Mouse (Mus musculus) erythroid progenitor cell, adult 5-6 weeks (primary cell): Measurements from ENCODE around the gene Mfsd10. TPM values are rescaled to one million over a fixed set of nuclear protein-coding genes. Genes with fewer than 3 reads are reported as not detected.
"Not testable (repeated sequence)": the region's sequence is repeated elsewhere in the genome, so short reads cannot be mapped to it uniquely, and the experiment has no call there.

Experiments used
- ATAC-seq: replicated peaks from 2 replicates; pipeline ENCODE4 v1.8.0; 2016; ENCODE audit warnings: moderate number of reproducible peaks, mild to moderate bottlenecking, moderate TSS enrichment, inconsistent platforms; ENCODE audit not compliant: poor library complexity, low FRiP score, severe bottlenecking
- total RNA-seq, 2 experiments: library from RNA; stranded (forward) in 1 of 2; stranded (reverse) in 1 of 2; fragments of 150-400 nt in 1 of 2; fragments of 186-747, 209-891 nt in 1 of 2; gene quantifications; 2 replicates each; pipeline versions ENCODE4 v1.2.3 to v1.2.4; 2015 to 2017; ENCODE audit warnings: low replicate concordance in 2 of 2

Mfsd10 gene
- total RNA-seq, 2 experiments from 2014 or later, result 11.7 to 32.7 TPM

DNA sequence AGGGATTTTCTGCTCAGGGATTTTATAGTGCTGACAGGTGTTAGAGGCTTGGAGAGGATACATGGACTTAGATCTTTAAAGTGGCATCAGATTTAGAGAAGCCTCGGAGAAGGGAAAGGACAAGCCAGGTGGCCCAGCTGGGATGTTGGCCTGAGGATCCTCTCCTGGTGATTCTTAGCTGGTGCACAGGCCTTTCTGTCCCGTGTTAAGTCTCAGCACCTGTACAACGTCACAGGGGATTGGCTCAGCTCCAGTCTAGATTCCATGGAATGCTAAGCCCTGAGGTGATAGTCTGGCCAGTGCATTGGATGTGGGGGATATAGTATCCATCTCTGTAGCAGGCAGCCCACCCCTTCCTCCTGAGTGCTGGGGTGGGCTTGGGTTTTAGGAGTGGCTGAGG, 28.8 kb downstream of the Mfsd10 start:
- ATAC-seq, result no peak

DNA sequence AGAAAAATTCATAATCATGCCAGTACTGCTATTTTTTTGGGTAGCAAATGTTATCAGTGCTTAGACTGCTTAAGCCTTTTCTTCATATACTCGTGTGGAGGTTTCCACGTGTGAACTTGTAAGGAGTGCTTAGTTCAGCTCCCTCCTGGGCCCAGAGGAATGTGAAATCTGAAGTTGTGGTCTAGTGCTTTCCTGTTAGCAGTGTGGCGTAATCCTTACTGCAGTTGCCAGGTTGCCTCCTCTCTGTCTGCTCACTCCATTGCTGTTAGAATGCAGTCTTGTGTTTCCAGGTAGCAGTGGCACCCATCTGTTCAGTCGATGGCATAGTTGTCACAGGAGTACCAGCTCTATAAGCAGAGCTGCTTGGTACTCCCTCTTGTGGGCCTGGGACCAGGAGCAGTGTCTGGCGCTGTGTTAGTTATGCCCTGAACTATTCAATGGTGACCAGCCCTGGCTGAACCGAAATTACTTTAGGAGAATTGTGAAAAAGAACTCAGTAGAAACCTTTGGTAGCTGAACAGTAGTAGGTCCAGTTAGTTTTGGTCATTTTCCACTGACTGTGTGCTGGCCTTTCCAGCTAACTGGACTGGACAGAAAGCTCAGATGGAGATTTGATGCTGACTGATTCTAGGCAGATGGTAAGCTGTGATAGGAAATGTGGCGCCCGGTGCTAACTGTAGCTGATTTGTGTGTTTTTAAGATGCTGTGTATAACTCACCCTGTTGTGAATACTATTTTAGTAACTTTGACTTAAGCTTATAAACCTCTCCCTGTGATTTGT, 29.7 kb downstream of the Mfsd10 start:
- ATAC-seq, result no peak

GRCm38 (mm10) chr5:34604576-34604975, 32.4 kb downstream of the Mfsd10 start:
- ATAC-seq, result no peak

GRCm38 (mm10) chr5:34593202-34593727, 43.7 kb downstream of the Mfsd10 start:
- no peak for ATAC-seq

GRCm38 (mm10) chr5:34592666-34593065, 44.3 kb downstream of the Mfsd10 start:
- ATAC-seq, result no peak

- not testable (repeated sequence) for ATAC-seq
These were observed 44.8 kb downstream of the Mfsd10 start for GRCm38 (mm10) chr5:34592224-34592623.

DNA sequence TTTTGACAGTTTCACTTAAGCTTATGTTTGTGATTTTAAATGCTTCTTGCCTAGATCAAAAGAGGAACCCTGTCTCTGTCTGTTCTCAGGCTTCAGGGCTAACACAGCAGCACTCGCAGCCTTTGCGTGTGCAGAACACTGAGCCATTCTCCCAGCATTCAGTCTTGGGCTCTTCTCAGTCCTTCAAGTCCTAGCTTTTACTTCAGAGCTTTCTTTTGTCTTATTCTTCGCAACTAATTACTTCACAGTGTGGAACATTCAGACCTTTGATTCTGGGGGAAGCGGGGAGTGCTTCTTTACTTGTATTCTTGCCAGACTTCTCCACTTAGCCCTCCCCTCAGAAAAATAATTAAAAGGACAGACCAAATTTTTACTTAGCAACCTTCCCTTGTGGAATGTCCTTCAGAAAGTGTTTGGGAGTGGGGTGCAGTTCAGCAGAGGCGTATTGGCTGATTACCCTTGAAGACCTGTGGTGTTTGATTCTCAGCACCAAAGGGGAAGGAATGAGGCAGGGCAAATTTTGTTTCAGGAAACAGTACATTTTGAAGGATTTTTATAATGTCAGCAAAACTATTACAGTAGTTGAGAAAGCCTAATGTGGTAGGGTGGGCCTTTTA, 45.5 kb downstream of the Mfsd10 start:
- ATAC-seq, result no peak

GRCm38 (mm10) chr5:34590702-34591101, 46.3 kb downstream of the Mfsd10 start:
- ATAC-seq, result no peak

GRCm38 (mm10) chr5:34590059-34590458, 47.0 kb downstream of the Mfsd10 start:
- no peak for ATAC-seq

DNA sequence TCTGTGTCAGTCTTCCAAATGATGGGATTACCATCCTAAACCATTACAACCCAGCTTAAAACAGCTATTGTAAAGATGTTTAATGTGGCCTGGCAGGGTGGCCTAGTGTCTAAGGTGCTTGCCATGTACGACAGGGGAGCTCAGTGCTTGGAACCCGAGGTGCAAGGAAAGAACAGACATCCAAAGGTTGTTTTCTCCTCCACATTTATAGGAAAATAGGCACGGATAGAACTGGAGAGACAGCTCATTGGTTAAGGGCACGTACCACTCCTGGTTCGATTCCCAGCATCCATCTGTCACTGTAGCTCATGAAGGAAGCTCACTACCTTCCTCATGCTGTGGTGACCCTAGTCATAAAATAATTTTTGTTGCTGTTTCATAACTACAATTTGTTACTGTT, 49.1 kb downstream of the Mfsd10 start:
- no peak for ATAC-seq

- ATAC-seq, result no peak
These were observed 51.8 kb downstream of the Mfsd10 start for GRCm38 (mm10) chr5:34585216-34585615.

Other genes starting within 250 kb of the Mfsd10 start
- gene Tnip2, start 123.2 kb downstream of the Mfsd10 start, total RNA-seq (2015; ENCODE audit: low replicate concordance), result 3.2 TPM in 1 of 2 replicates, not detected in the other
- 0.23 and 7.4 TPM in 2 replicates for gene Tnip2, start 123.2 kb downstream of the Mfsd10 start, total RNA-seq (2017; ENCODE audit: low replicate concordance)
- gene Sh3bp2, start 111.4 kb downstream of the Mfsd10 start, total RNA-seq (2015; ENCODE audit: low replicate concordance), result 1.7 and 4.3 TPM in 2 replicates
- 3.9 and 6.0 TPM in 2 replicates for gene Sh3bp2, start 111.4 kb downstream of the Mfsd10 start, total RNA-seq (2017; ENCODE audit: low replicate concordance)
- 547 and 570 TPM in 2 replicates for gene Add1, start 63.5 kb downstream of the Mfsd10 start, total RNA-seq (2015; ENCODE audit: low replicate concordance)
- 969 and 1,003 TPM in 2 replicates for gene Add1, start 63.5 kb downstream of the Mfsd10 start, total RNA-seq (2017; ENCODE audit: low replicate concordance)
- gene Nop14, start 22.9 kb upstream of the Mfsd10 start, total RNA-seq (2015; ENCODE audit: low replicate concordance), result 5.9 and 15.5 TPM in 2 replicates
- gene Nop14, start 22.9 kb upstream of the Mfsd10 start, total RNA-seq (2017; ENCODE audit: low replicate concordance), result 7.2 and 12.1 TPM in 2 replicates
- 1.7 TPM in 1 of 2 replicates, not detected in the other for gene Grk4, start 23.2 kb upstream of the Mfsd10 start, total RNA-seq (2015; ENCODE audit: low replicate concordance)
- 0.26 TPM in 1 of 2 replicates, not detected in the other for gene Grk4, start 23.2 kb upstream of the Mfsd10 start, total RNA-seq (2017; ENCODE audit: low replicate concordance)
- 31.7 and 38.6 TPM in 2 replicates for gene Htt, start 124.5 kb upstream of the Mfsd10 start, total RNA-seq (2015; ENCODE audit: low replicate concordance)
- 31.8 and 47.7 TPM in 2 replicates for gene Htt, start 124.5 kb upstream of the Mfsd10 start, total RNA-seq (2017; ENCODE audit: low replicate concordance)